Mouse (Mus musculus) midbrain, embryonic 16.5 days (tissue): ENCODE data around the gene Dhx9. TPM values are rescaled to one million over a fixed set of nuclear protein-coding genes. Genes with fewer than 3 reads are reported as not detected.

ENCODE experiments used
- polyA plus RNA-seq: library from polyadenylated mRNA; unstranded; fragments of >200 nt; fragmentation: Nextera tagmentation; extraction: Ambion mirVana; gene quantifications from 2 replicates; pipeline ENCODE4 v1.2.1, GENCODE M21; 2015

The Dhx9 gene
- polyA plus RNA-seq, 1 experiment from 2014 or later = 22.1 TPM

Other genes starting within 250 kb of the Dhx9 start
- 11.0 and 13.7 TPM in 2 replicates for gene Lamc1, start 154.9 kb downstream of the Dhx9 start, polyA plus RNA-seq
- gene Shcbp1l, start 62.5 kb downstream of the Dhx9 start, polyA plus RNA-seq = 0.46 and 0.72 TPM in 2 replicates
- 11.2 and 13.3 TPM in 2 replicates for gene Npl, start 62.4 kb upstream of the Dhx9 start, polyA plus RNA-seq
- 47.1 and 49.1 TPM in 2 replicates for gene Rgs8, start 165.4 kb upstream of the Dhx9 start, polyA plus RNA-seq